Comparison of ENCODE assay signal across 18 mouse cellular contexts in the genomic region with DNA sequence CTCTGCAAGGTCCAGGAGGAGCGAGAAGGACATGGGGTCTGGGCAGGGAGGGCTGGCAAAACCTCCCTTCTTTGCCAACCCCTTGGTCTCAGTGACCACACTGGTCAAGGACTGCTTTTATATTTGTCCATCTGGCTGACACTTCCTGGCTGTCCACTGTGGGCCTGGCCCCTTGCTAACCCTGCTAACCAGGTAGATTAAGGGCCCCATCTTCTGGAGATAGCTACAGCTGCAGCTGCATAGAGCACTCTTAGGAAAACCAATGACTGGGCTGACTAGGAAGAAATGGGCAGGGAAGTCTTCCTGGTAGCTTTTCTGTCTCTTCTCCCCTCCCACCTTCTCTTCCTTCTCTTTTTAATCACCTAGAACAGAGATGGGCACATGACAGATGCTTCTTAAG. TPM values are rescaled to one million over a fixed set of nuclear protein-coding genes. Genes with fewer than 3 reads are reported as not detected.
A peak's percentile ranks its signal among the peaks of the same experiment; 100 is the strongest.
DNase-seq lines count a peak whose midpoint lies in the region; ATAC-seq and TF ChIP-seq lines count a peak whose summit lies in the region.
"Had no signal": no experiment of that assay in that cellular context is flagged by ENCODE, and none has a peak within 500 bp of the region (broad histone marks: within the 10 kb centered on the region; RNA-seq: fewer than 3 reads in every experiment).

No protein-coding gene starts in this region.

- TF ChIP-seq POLR2A in small intestine, adult 2 months (IDR thresholded peaks at IDR 0.05; ENCODE audit: low read depth, low read length) = no peak

- no peak for TF ChIP-seq EP300 in lung, postnatal 0 days (IDR thresholded peaks at IDR 0.05)

- no peak overlapping the region for H3K27ac ChIP-seq in intestine, postnatal 0 days (ENCODE audit: low read depth, low read length)
- no peak overlapping the region for H3K27ac ChIP-seq in intestine, embryonic 16.5 days (ENCODE audit: low read length)
- H3K27ac ChIP-seq in lung, postnatal 0 days (ENCODE audit: low read length) = no peak overlapping the region
- H3K27ac ChIP-seq in small intestine, adult 2 months (ENCODE audit: insufficient read depth, low read depth, low read length) = no peak overlapping the region
- H3K27ac ChIP-seq: limb, embryonic 12.5 days; neural tube, embryonic 13.5 days had no signal

- H3K36me3 ChIP-seq in intestine, postnatal 0 days (ENCODE audit: control insufficient read depth, insufficient read depth) = no peaks in the 10 kb centered on the region
- H3K36me3 ChIP-seq in intestine, embryonic 16.5 days (ENCODE audit: control insufficient read depth, insufficient read depth, low read length) = no peaks in the 10 kb centered on the region
- H3K36me3 ChIP-seq in lung, postnatal 0 days (ENCODE audit: insufficient read depth, low read length) = no peaks in the 10 kb centered on the region
- no peaks in the 10 kb centered on the region for H3K36me3 ChIP-seq in small intestine, adult 2 months (ENCODE audit: control insufficient read depth, insufficient read depth, low read length)
- H3K36me3 ChIP-seq: G1E; limb, embryonic 12.5 days; neural tube, embryonic 13.5 days had no signal

- DNase-seq in adrenal gland, postnatal 14 days = peak; percentile 56
- DNase-seq in adrenal gland, postnatal 4 days (ENCODE audit: low spot score in 2 of 2) = no peak
- DNase-seq in lung, postnatal 0 days (ENCODE audit: low spot score) = peak; percentile 70
- DNase-seq in lung, postnatal 25 days (ENCODE audit: low spot score) = no peak
- DNase-seq: heart, postnatal 14 days; thymus, postnatal 14 days had no signal

- no peak overlapping the region for H3K4me3 ChIP-seq in intestine, postnatal 0 days (ENCODE audit: low read depth, low read length)
- no peak overlapping the region for H3K4me3 ChIP-seq in intestine, embryonic 16.5 days (ENCODE audit: low read length)
- no peak overlapping the region for H3K4me3 ChIP-seq in lung, postnatal 0 days (ENCODE audit: low read depth, low read length)
- no peak overlapping the region for H3K4me3 ChIP-seq in small intestine, adult 2 months (ENCODE audit: low read depth, low read length)
- H3K4me3 ChIP-seq: limb, embryonic 12.5 days; neural tube, embryonic 13.5 days had no signal

- H3K4me1 ChIP-seq in intestine, postnatal 0 days (replicated peaks; ENCODE audit: control insufficient read depth, insufficient read depth, low read length) = no peaks in the 10 kb centered on the region
- H3K4me1 ChIP-seq in intestine, embryonic 16.5 days (ENCODE audit: control insufficient read depth, insufficient read depth, low read length) = no peaks in the 10 kb centered on the region
- H3K4me1 ChIP-seq in lung, postnatal 0 days (ENCODE audit: insufficient read depth, low read depth, low read length) = no peaks in the 10 kb centered on the region
- no peaks in the 10 kb centered on the region for H3K4me1 ChIP-seq in small intestine, adult 2 months (ENCODE audit: control insufficient read depth, insufficient read depth, insufficient read length, low read length)
- H3K4me1 ChIP-seq: neural tube, embryonic 13.5 days had no signal

- peak; percentile 78 for TF ChIP-seq CTCF in intestine, postnatal 0 days (IDR thresholded peaks at IDR 0.05; ENCODE audit: low read depth)
- TF ChIP-seq CTCF in lung, postnatal 0 days (IDR thresholded peaks at IDR 0.05) = peak; percentile 70
- TF ChIP-seq CTCF in small intestine, adult 2 months (IDR thresholded peaks at IDR 0.05; ENCODE audit: extremely low read depth, insufficient read length, insufficient replicate concordance, low read depth, low read length) = 0 out of 2 replicates have a peak, but pooled peaks have one; percentile 24

- no peak for ATAC-seq in intestine, postnatal 0 days
- ATAC-seq in intestine, embryonic 16.5 days = no peak
- ATAC-seq in lung, postnatal 0 days = peak; percentile 58; the same call in 1 of the 2 replicates
- ATAC-seq in granulocyte monocyte progenitor cell, adult 5-6 weeks (replicated peaks; ENCODE audit: poor library complexity, severe bottlenecking) = no peak
- ATAC-seq: activated CD4-positive, CD25-positive, alpha-beta regulatory T cell, adult 4 months; inflammation-experienced regulatory T-cells, adult 6 months; midbrain, embryonic 16.5 days had no signal

- 92% methylated on average over 1 of the region's 1 CpGs for WGBS in intestine, postnatal 0 days
- 93% methylated on average over 1 of the region's 1 CpGs for WGBS in intestine, embryonic 16.5 days
- 71% methylated on average over 1 of the region's 1 CpGs for WGBS in lung, postnatal 0 days
- WGBS in small intestine, adult 2 months = 85% methylated on average over 1 of the region's 1 CpGs

- no peaks in the 10 kb centered on the region for H3K27me3 ChIP-seq in intestine, postnatal 0 days (replicated peaks; ENCODE audit: control insufficient read depth, insufficient read depth, low read length)
- no peaks in the 10 kb centered on the region for H3K27me3 ChIP-seq in intestine, embryonic 16.5 days (replicated peaks; ENCODE audit: control insufficient read depth, insufficient read depth, low read length)
- H3K27me3 ChIP-seq in lung, postnatal 0 days (replicated peaks; ENCODE audit: insufficient read depth, low read length) = no peaks in the 10 kb centered on the region
- H3K27me3 ChIP-seq in small intestine, adult 2 months (ENCODE audit: control insufficient read depth, insufficient read depth, low read length) = no peaks in the 10 kb centered on the region
- H3K27me3 ChIP-seq: neural tube, embryonic 13.5 days had no signal

- no peak overlapping the region for H3K9ac ChIP-seq in intestine, postnatal 0 days (ENCODE audit: low read depth, low read length)
- no peak overlapping the region for H3K9ac ChIP-seq in intestine, embryonic 16.5 days (ENCODE audit: low read depth, low read length)
- no peak overlapping the region for H3K9ac ChIP-seq in lung, postnatal 0 days (replicated peaks; ENCODE audit: low read depth)
- H3K9ac ChIP-seq: limb, embryonic 12.5 days; neural tube, embryonic 13.5 days had no signal

- no peak overlapping the region for H3K4me2 ChIP-seq in intestine, postnatal 0 days (replicated peaks; ENCODE audit: low read depth)
- H3K4me2 ChIP-seq in intestine, embryonic 16.5 days (ENCODE audit: low read depth, low read length) = no peak overlapping the region
- no peak overlapping the region for H3K4me2 ChIP-seq in lung, postnatal 0 days (replicated peaks; ENCODE audit: low read depth, low read length)
- H3K4me2 ChIP-seq: limb, embryonic 12.5 days; neural tube, embryonic 13.5 days had no signal

- no peaks in the 10 kb centered on the region for H3K9me3 ChIP-seq in intestine, postnatal 0 days (ENCODE audit: control insufficient read depth)
- no peaks in the 10 kb centered on the region for H3K9me3 ChIP-seq in intestine, embryonic 16.5 days (ENCODE audit: control insufficient read depth, low read length)
- no peaks in the 10 kb centered on the region for H3K9me3 ChIP-seq in lung, postnatal 0 days (ENCODE audit: low read length)
- H3K9me3 ChIP-seq: G1E; limb, embryonic 12.5 days; neural tube, embryonic 13.5 days had no signal

RNA-seq across cellular contexts. Expression of a gene that starts 3.6 kb away (rescaled TPM):
- not detected in 2 replicates for total RNA-seq in adrenal gland, postnatal 14 days (2021)
- total RNA-seq in adrenal gland, postnatal 4 days (2021) = 1 to 10 TPM in 1 of 2 experiments, not detected in 1; 1.2 TPM
- polyA plus RNA-seq in intestine, postnatal 0 days (2015; fragmentation: Nextera tagmentation; extraction: Ambion mirVana) = not detected in 2 replicates
- 2.1 and 3.1 TPM in 2 replicates for polyA plus RNA-seq in intestine, embryonic 16.5 days (2015; fragmentation: Nextera tagmentation; extraction: Ambion mirVana)
- polyA plus RNA-seq in lung, postnatal 0 days (2015; fragmentation: Nextera tagmentation; extraction: Ambion mirVana) = not detected in 2 replicates
- 24.8 TPM in 1 of 2 replicates, not detected in the other for polyA plus RNA-seq in small intestine, adult 2 months (2012; rRNA removed)
- not detected in 2 replicates for total RNA-seq in granulocyte monocyte progenitor cell, adult 5-6 weeks (2014; fragmentation: Nextera tagmentation)
- not detected in 2 replicates for total RNA-seq in granulocyte monocyte progenitor cell, adult 5-6 weeks (2017)
- total RNA-seq: G1E; heart, postnatal 14 days; layer of hippocampus, postnatal 25 days had no signal
- polyA plus RNA-seq: activated CD4-positive, CD25-positive, alpha-beta regulatory T cell, adult 4 months; G1E; gonadal fat pad, adult 2 months; inflammation-experienced regulatory T-cells, adult 6 months; limb, embryonic 12.5 days; midbrain, embryonic 16.5 days; neural tube, embryonic 13.5 days had no signal

RNA-seq across cellular contexts. Expression of a gene that starts 12.0 kb away (rescaled TPM):
- 78.4 and 97.1 TPM in 2 replicates for total RNA-seq in adrenal gland, postnatal 14 days (2021)
- 10 to 100 TPM; 45.8 to 47.3 TPM for total RNA-seq in adrenal gland, postnatal 4 days (2021)
- polyA plus RNA-seq in intestine, postnatal 0 days (2015; fragmentation: Nextera tagmentation; extraction: Ambion mirVana) = 97.1 and 108 TPM in 2 replicates
- 159 TPM in 2 replicates for polyA plus RNA-seq in intestine, embryonic 16.5 days (2015; fragmentation: Nextera tagmentation; extraction: Ambion mirVana)
- polyA plus RNA-seq in lung, postnatal 0 days (2015; fragmentation: Nextera tagmentation; extraction: Ambion mirVana) = 154 and 164 TPM in 2 replicates
- 186 and 366 TPM in 2 replicates for polyA plus RNA-seq in small intestine, adult 2 months (2012; rRNA removed)
- 119 and 155 TPM in 2 replicates for total RNA-seq in granulocyte monocyte progenitor cell, adult 5-6 weeks (2014; fragmentation: Nextera tagmentation)
- 33.7 and 36.5 TPM in 2 replicates for total RNA-seq in granulocyte monocyte progenitor cell, adult 5-6 weeks (2017)

RNA-seq across cellular contexts. Expression of a gene that starts 14.8 kb away (rescaled TPM):
- total RNA-seq in adrenal gland, postnatal 14 days (2021) = 95.1 and 116 TPM in 2 replicates
- total RNA-seq in adrenal gland, postnatal 4 days (2021) = 10 to 100 TPM; 51.6 to 65.0 TPM
- 13.7 and 16.3 TPM in 2 replicates for polyA plus RNA-seq in intestine, postnatal 0 days (2015; fragmentation: Nextera tagmentation; extraction: Ambion mirVana)
- 17.5 and 19.7 TPM in 2 replicates for polyA plus RNA-seq in intestine, embryonic 16.5 days (2015; fragmentation: Nextera tagmentation; extraction: Ambion mirVana)
- polyA plus RNA-seq in lung, postnatal 0 days (2015; fragmentation: Nextera tagmentation; extraction: Ambion mirVana) = 17.0 and 18.9 TPM in 2 replicates
- 108 and 197 TPM in 2 replicates for polyA plus RNA-seq in small intestine, adult 2 months (2012; rRNA removed)
- total RNA-seq in granulocyte monocyte progenitor cell, adult 5-6 weeks (2014; fragmentation: Nextera tagmentation) = 11.3 and 16.8 TPM in 2 replicates
- total RNA-seq in granulocyte monocyte progenitor cell, adult 5-6 weeks (2017) = 4.5 and 24.3 TPM in 2 replicates

RNA-seq across cellular contexts. Expression of a gene that starts 25.6 kb away (rescaled TPM):
- total RNA-seq in adrenal gland, postnatal 14 days (2021) = 4.5 and 58.0 TPM in 2 replicates
- total RNA-seq in adrenal gland, postnatal 4 days (2021) = 10 to 100 TPM in 1 of 2 experiments, 1 to 10 TPM in 1; 1.9 to 37.5 TPM
- 68.7 and 72.6 TPM in 2 replicates for polyA plus RNA-seq in intestine, postnatal 0 days (2015; fragmentation: Nextera tagmentation; extraction: Ambion mirVana)
- polyA plus RNA-seq in intestine, embryonic 16.5 days (2015; fragmentation: Nextera tagmentation; extraction: Ambion mirVana) = 15.1 and 18.1 TPM in 2 replicates
- 6.5 and 6.9 TPM in 2 replicates for polyA plus RNA-seq in lung, postnatal 0 days (2015; fragmentation: Nextera tagmentation; extraction: Ambion mirVana)
- polyA plus RNA-seq in small intestine, adult 2 months (2012; rRNA removed) = 11.8 and 15.0 TPM in 2 replicates
- not detected in 2 replicates for total RNA-seq in granulocyte monocyte progenitor cell, adult 5-6 weeks (2014; fragmentation: Nextera tagmentation)
- total RNA-seq in granulocyte monocyte progenitor cell, adult 5-6 weeks (2017) = 0.65 TPM in 1 of 2 replicates, not detected in the other
- total RNA-seq: heart, postnatal 14 days; layer of hippocampus, postnatal 25 days had no signal
- polyA plus RNA-seq: limb, embryonic 12.5 days; midbrain, embryonic 16.5 days; neural tube, embryonic 13.5 days had no signal

RNA-seq across cellular contexts. Expression of a gene that starts 39.2 kb away (rescaled TPM):
- total RNA-seq in adrenal gland, postnatal 14 days (2021) = 62.4 and 76.7 TPM in 2 replicates
- total RNA-seq in adrenal gland, postnatal 4 days (2021) = 10 to 100 TPM; 52.6 to 68.8 TPM
- 151 and 182 TPM in 2 replicates for polyA plus RNA-seq in intestine, postnatal 0 days (2015; fragmentation: Nextera tagmentation; extraction: Ambion mirVana)
- polyA plus RNA-seq in intestine, embryonic 16.5 days (2015; fragmentation: Nextera tagmentation; extraction: Ambion mirVana) = 33.6 and 65.0 TPM in 2 replicates
- polyA plus RNA-seq in lung, postnatal 0 days (2015; fragmentation: Nextera tagmentation; extraction: Ambion mirVana) = 6.3 and 7.3 TPM in 2 replicates
- polyA plus RNA-seq in small intestine, adult 2 months (2012; rRNA removed) = 231 and 289 TPM in 2 replicates
- total RNA-seq in granulocyte monocyte progenitor cell, adult 5-6 weeks (2014; fragmentation: Nextera tagmentation) = not detected in 2 replicates
- 4.3 TPM in 1 of 2 replicates, not detected in the other for total RNA-seq in granulocyte monocyte progenitor cell, adult 5-6 weeks (2017)
- total RNA-seq: G1E had no signal

Comparison
In these comparisons a context has a peak if more than half of its experiments do, and no peak if none do; other contexts are left out.
1. DNase-seq: peak in adrenal gland, postnatal 14 days (single experiment) and lung, postnatal 0 days (single experiment); none in adrenal gland, postnatal 4 days (0 of 2) and lung, postnatal 25 days (single experiment).
2. CTCF ChIP-seq: peak in every context shown above with its lines; median percentile 78 in intestine, postnatal 0 days; 70 in lung, postnatal 0 days; 24 in small intestine, adult 2 months.